Mouse (Mus musculus): Measurements from ENCODE around the gene Has3.
A peak's percentile ranks its signal among the peaks of the same experiment; 100 is the strongest.
"Not testable (repeated sequence)": the region's sequence is repeated elsewhere in the genome, so short reads cannot be mapped to it uniquely, and the experiment has no call there.

The Has3 gene

GRCm38 (mm10) chr8:106870051-106870450 lies at the start of gene Has3:
Gene Has3, plus strand, starts transcription at chr8:106870242.
- no peak for DNase-seq (ENCODE audit: low read depth, low spot score)

DNA sequence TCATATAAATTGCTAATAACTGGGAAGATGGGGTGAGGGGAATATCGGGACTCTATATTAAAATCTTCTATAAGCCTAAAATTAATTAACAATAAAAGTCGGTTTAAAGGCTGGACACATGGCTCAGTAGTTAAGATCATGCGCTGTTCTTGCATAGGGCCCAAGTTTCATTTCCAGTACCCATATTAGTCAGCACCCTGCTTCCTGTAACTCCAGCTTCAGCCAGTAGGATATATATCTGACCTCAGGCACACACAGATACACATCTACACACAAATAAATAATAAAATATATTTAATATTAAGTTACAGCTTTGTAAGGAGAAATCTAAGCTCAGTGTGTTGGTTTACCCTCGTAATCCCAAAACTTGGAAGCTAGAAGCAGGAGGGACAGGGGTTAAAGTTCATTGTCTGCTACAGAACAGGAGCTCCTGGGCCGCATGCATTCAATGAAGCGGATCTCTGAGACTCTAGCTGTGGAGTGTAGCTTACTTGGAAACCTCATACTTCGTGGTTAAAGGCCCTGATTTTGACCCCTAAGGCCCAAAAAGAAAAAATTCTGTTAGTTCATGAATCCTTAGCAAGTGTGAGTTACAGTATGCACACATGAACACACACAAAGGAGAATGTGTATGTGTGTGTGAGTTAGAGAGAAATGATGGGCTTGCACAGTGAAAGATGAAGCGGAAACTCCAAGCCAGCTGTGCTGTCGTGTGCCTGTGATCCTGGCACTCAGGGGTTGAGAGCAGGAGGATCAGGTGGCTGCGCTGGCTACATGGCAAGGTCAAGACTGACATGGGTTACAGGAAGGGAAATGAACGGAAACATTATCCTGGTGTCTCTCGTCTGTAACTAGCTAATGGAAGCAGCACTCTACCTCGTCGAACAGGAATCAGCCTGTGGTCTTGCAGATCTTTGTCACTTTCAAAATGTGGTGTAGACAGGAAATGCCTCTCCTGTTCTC lies 49.2 kb upstream of the Has3 start:
- peak; percentile 69 for DNase-seq (ENCODE audit: low read depth, low spot score)

- no peak for DNase-seq (ENCODE audit: low read depth, low spot score)
Observed at GRCm38 (mm10) chr8:106828921-106829320, 41.1 kb upstream of the Has3 start.

GRCm38 (mm10) chr8:106829526-106830045 lies 40.5 kb upstream of the Has3 start:
- no peak for DNase-seq (ENCODE audit: low read depth, low spot score)

DNA sequence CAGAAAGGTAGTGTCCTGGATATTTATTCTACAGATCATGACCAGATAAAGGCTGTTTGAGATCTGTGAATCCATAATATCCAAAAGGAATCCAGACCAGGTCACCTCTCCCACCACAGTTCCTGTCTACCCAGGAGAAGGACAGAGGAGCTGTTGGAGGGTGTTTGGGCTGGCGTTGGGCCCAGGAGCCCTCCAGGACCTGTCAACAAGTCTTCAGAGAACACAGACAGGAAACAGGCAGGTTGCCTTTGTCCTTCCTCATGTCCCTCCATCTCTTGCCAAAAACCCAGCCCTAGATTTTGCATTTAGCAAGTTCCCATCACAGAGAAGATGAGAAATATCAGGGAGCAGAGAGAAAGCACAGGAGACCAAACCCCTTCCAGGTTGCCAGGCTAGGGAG lies 35.1 kb upstream of the Has3 start:
- DNase-seq (ENCODE audit: low read depth, low spot score), result no peak

DNA sequence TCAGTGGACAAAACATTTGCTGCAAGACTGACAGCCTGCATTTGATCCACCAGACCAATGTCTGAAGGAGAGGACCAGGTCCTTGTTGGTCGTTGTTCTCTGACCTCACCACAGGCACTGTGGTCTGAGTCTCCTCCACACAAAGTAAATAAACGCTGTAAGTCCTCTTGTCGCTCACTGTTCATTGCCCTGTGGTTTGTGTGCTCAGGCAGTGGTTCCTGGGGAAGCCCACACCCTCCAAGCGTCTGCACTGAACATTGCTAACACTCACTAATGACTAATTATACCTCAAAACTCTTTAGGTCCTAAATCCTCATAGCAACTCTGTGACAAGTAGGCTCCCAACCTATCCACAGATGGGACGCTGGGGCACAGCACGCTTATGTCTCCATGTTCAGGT lies 33.5 kb upstream of the Has3 start:
- no peak for DNase-seq (ENCODE audit: low read depth, low spot score)

DNA sequence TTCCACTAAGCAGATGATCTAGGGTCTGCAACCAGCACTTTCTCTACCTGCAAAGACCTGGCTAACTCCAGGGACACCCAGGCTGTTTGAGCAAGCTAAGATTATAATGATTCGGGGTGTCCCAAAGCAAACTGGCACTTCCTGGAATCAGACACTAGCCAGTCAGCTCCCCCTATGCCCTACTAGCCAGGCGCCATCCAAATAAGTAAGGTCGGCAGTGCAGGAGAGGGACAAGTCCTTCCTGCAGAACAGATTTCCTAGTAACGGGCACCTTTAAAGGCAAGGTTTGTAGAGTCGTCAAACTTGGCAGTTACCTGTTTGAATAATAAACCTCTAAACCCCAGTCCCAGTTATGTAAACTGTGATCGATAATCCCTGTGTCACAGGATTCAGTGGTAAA lies 31.2 kb upstream of the Has3 start:
- no peak for DNase-seq (ENCODE audit: low read depth, low spot score)

DNA sequence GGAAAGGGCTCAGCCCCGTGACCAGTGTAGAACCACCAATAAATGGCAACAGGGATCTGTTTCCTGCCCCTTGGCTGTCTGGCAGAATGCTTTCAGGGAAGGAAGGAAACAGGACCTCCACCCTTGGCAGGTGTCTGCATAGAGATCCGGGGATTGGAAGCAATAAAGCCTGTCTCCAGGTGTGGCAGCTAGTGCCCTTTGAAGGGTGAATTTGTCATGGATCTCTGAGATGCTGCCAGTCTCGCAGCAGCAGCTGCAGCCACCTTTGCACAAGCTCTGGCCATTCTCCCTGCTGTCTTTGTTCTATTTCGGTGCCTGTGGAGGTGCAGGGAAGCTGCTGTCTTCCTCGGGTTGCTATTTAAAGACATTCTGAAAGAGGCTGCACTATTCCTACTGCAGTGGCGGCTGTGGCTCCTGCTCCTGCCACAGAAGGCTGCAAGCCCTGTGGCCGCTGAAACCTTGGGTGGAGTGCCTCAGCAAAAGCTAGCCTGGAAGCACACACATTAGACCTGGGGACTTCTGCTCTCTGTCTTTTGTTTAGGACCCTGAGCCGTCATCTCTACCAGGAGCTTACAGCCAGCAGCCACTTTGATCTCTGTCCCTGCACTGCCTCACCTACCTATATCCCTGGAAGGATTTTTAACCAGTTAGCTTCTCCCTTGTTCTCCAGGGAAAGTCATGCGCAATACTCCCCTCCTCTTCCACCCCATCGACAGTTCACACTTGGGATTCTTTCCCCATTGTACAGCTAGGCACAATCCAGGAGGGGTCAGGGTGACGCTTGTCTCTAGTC lies 30.6 kb upstream of the Has3 start:
- DNase-seq (ENCODE audit: low read depth, low spot score), result peak; percentile 25

- DNase-seq (ENCODE audit: low read depth, low spot score), result no peak
Observed at GRCm38 (mm10) chr8:106850034-106850433, 20.0 kb upstream of the Has3 start.

- no peak for DNase-seq (ENCODE audit: low read depth, low spot score)
Observed at GRCm38 (mm10) chr8:106854534-106855241, 15.4 kb upstream of the Has3 start.

GRCm38 (mm10) chr8:106855242-106855562 lies 14.8 kb upstream of the Has3 start:
- DNase-seq (ENCODE audit: low read depth, low spot score), result no peak

DNA sequence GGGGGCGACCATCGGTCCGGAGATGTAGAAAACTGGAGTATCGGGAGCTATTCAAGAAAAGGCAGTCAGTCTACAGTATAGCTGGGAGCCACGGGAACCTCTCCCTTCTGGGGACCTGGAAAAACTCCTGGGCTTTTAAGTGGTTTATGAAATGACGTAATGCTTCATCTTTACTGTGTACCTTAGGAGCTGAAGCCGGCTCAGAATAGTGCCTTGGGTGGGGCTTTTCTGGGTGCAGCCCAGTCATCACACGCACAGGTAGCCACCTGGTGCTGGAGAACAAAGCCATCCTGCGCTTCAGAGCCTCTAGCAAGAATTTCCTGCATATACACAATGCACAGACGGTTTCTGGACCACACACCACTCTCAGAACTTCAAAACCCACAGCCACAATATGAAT lies 7.2 kb upstream of the Has3 start:
- DNase-seq (ENCODE audit: low read depth, low spot score), result no peak

DNA sequence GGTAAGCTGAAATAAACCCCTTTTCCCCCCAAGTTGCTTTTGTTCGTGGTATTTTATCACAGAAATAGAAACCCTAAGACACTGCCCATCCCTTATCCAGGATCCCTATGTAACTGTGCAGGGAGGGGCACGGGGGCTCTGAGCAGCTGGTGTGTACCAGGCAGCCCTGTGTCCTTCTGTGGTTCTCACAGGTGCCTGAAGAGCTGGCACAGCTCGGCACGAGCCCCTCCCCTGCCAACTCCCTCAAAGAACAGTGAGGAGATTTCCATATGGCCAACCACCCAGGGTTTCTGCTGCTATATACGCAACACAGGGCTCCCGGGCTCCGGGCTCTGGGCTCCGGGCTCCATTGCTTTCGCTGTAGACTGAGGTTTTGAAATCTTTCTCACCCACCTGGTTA lies 4.7 kb upstream of the Has3 start:
- DNase-seq (ENCODE audit: low read depth, low spot score), result no peak

- no peak for DNase-seq (ENCODE audit: low read depth, low spot score)
Observed at GRCm38 (mm10) chr8:106870537-106871327, 690 bp downstream of the Has3 start.

GRCm38 (mm10) chr8:106871328-106871926 lies 1.4 kb downstream of the Has3 start:
- no peak for DNase-seq (ENCODE audit: low read depth, low spot score)

- DNase-seq (ENCODE audit: low read depth, low spot score), result peak; percentile 25
Observed at GRCm38 (mm10) chr8:106871931-106872371, 1.9 kb downstream of the Has3 start.

DNA sequence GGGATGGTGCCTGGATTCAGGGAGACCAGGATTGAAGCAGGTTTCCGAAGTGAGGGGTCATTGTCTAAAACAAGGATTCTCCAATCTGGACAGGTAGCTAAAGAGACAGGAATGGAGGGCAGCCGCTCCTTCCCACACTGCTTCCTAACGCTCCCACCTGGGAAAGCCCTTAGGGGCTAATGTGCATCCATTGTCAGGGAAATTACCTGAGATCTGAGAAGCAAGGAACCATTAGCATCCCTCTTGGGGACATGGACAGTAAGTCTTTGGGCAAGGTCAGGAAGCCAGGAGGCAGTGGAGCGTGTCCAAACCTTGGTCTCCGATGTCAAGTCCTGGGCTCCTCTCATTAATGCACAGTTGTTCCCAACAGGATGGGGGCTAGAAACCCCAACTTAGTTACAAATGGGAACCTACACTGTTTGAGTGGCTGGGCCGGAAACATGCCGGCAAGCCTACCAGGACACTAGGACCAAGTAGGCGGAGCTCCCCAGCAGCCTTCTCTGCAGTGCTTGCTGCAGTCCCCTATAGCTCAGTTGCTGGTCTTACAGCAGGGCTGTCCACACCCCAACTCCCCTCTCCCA lies 2.5 kb downstream of the Has3 start:
- DNase-seq (ENCODE audit: low read depth, low spot score), result no peak

GRCm38 (mm10) chr8:106880121-106880707 lies 10.2 kb downstream of the Has3 start:
- DNase-seq (ENCODE audit: low read depth, low spot score), result no peak

DNA sequence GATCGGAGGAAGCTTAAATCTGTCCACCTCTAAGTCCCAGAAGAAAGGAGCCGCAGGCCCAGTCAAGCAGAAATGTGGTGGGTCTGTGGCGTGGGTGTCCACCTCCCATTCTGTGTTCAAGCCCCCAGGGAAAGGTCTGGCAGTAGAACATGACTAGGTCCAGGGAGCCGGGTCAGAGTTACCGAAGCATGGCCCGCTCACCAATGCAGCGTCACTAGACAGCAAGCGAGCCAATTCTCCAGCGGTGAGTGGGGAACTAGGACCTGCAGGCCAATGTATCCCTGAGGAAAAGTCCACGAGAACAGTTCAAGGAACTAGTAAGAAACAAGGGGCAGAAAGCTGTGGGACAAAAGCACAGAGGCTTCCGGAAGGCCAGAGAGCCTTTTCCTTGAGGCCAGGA lies 14.1 kb downstream of the Has3 start:
- not testable (repeated sequence) for DNase-seq (ENCODE audit: low read depth, low spot score)
